Mouse (Mus musculus) cerebellum, adult 11 months (tissue): ENCODE measurements around the gene Hist2h3b.
"Not testable (repeated sequence)": the region's sequence is repeated elsewhere in the genome, so short reads cannot be mapped to it uniquely, and the experiment has no call there.

Source experiments
- DNase-seq: peaks from one replicate; pipeline ENCODE4 v3.0.0; 2022

The Hist2h3b gene

GRCm38 (mm10) chr3:96263558-96264403, 4.7 kb upstream of the Hist2h3b start:
- no peak for DNase-seq

GRCm38 (mm10) chr3:96264404-96264949, 4.0 kb upstream of the Hist2h3b start:
- no peak for DNase-seq

- no peak for DNase-seq
Measured at GRCm38 (mm10) chr3:96266132-96266710, 2.2 kb upstream of the Hist2h3b start.

- DNase-seq, result no peak
Measured at GRCm38 (mm10) chr3:96267541-96267940, 913 bp upstream of the Hist2h3b start.

GRCm38 (mm10) chr3:96268776-96269378, 423 bp downstream of the Hist2h3b start:
- DNase-seq, result not testable (repeated sequence)

GRCm38 (mm10) chr3:96269511-96270474, 1.3 kb downstream of the Hist2h3b start, which contains the start of gene Hist2h2bb:
Gene Hist2h2bb (plus strand): TSS chr3:96269752.
- DNase-seq, result peak; percentile 91

GRCm38 (mm10) chr3:96273591-96274465, 5.4 kb downstream of the Hist2h3b start:
- DNase-seq, result no peak

GRCm38 (mm10) chr3:96277428-96277799, 9.0 kb downstream of the Hist2h3b start:
- DNase-seq, result no peak

GRCm38 (mm10) chr3:96277800-96278624, 9.6 kb downstream of the Hist2h3b start:
- DNase-seq, result peak; percentile 87

- no peak for DNase-seq
Measured at GRCm38 (mm10) chr3:96280660-96281059, 12.2 kb downstream of the Hist2h3b start.

- no peak for DNase-seq
Measured at GRCm38 (mm10) chr3:96284457-96284856, 16.0 kb downstream of the Hist2h3b start.

- not testable (repeated sequence) for DNase-seq
Measured at GRCm38 (mm10) chr3:96287334-96287733, 18.9 kb downstream of the Hist2h3b start.

- DNase-seq, result no peak
Measured at GRCm38 (mm10) chr3:96289201-96289600, 20.7 kb downstream of the Hist2h3b start.

GRCm38 (mm10) chr3:96290727-96291126, 22.3 kb downstream of the Hist2h3b start:
- not testable (repeated sequence) for DNase-seq

GRCm38 (mm10) chr3:96292641-96293040, 24.2 kb downstream of the Hist2h3b start:
- DNase-seq, result no peak

GRCm38 (mm10) chr3:96293368-96293767, 24.9 kb downstream of the Hist2h3b start:
- DNase-seq, result no peak

- DNase-seq, result no peak
Measured at GRCm38 (mm10) chr3:96293787-96294186, 25.3 kb downstream of the Hist2h3b start, which contains the start of gene Fcgr1. Gene Fcgr1 (minus strand): TSS chr3:96293969.

- DNase-seq, result no peak
Measured at GRCm38 (mm10) chr3:96298360-96298759, 29.9 kb downstream of the Hist2h3b start.

- DNase-seq, result no peak
Measured at GRCm38 (mm10) chr3:96299562-96299961, 31.1 kb downstream of the Hist2h3b start.
